Mouse (Mus musculus) CD8-positive naive resting alpha-beta T cell, adult 2 months (primary cell): ENCODE results near the gene Srbd1.

ENCODE experiments used
- DNase-seq, 2 experiments: peaks; one replicate each; pipeline ENCODE4 v3.0.0; 2022; ENCODE audit warnings: low read depth in 2 of 2, low spot score in 2 of 2

Srbd1 gene

GRCm38 (mm10) chr17:86145079-86145951 is at the start of gene Srbd1:
Gene Srbd1, minus strand, starts transcription at chr17:86145175.
- peak; percentile 67 to 82 for DNase-seq

- no peak for DNase-seq
Observed at GRCm38 (mm10) chr17:86193979-86194378, 49.0 kb upstream of the Srbd1 start.

DNA sequence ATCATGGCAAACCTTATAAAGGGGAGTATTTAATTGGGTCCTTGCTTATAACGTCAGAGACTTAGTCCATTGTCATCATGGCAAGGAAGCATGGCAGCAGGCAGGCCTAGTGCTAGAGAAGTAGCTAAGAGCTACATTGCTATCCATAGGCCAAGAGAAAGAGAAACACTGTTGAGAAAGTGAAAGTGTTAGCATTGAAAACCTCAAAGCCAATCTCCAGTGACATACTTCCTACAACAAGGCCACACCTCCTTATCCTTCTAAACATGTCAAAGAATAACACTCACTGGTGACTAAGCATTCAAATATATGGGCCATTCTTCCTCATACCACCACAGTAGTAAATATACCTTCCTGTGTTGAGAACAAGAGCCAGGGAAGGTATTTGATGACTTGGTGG is 42.8 kb upstream of the Srbd1 start:
- no peak for DNase-seq

DNA sequence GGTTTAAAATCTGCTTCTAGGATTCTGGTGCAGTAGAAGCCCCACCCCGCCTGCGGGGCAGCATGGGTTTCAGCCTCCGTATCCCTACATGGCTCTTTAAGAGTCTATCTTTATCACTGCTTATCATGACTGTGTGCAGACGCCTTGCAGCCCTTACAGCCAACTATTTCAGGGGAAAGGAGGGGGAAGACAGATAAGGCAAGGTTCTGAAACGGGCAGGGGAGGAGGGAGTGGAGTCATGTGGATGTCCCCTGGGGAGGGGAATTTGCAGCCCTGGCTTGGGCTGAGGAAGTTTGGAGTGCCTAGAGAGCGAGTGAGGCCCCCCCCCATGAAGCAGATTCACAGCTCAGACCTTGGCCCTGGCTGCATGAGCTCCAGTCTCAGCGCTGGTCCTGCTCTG is 40.6 kb upstream of the Srbd1 start:
- no peak for DNase-seq

GRCm38 (mm10) chr17:86184552-86185209 is 39.7 kb upstream of the Srbd1 start:
- no peak for DNase-seq

GRCm38 (mm10) chr17:86183788-86184187 is 38.8 kb upstream of the Srbd1 start:
- no peak for DNase-seq

- no peak for DNase-seq
Observed at GRCm38 (mm10) chr17:86176722-86177121, 31.7 kb upstream of the Srbd1 start.

DNA sequence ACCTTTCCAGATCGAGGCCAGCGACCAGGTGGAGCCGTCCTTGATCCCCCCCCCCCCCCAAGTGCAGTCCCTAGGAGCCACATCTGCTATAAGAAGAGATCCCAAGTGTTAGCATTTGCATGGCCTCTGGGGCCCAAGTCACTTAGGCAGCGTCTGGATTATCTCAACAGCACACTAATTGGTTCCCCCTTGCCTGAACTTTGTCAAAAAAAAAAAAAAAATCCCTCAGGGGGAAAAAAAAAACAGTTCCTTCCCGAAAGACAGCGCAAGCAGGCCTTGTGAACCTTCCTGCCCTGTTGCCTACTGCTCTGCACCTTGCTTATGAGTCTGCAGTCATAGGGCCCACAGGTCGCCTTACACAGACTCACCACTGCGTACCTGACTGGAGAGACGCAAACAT is 30.5 kb upstream of the Srbd1 start:
- no peak for DNase-seq

- DNase-seq: no peak
Observed at GRCm38 (mm10) chr17:86170164-86170958, 25.4 kb upstream of the Srbd1 start.

GRCm38 (mm10) chr17:86169092-86169491 is 24.1 kb upstream of the Srbd1 start:
- no peak for DNase-seq

DNA sequence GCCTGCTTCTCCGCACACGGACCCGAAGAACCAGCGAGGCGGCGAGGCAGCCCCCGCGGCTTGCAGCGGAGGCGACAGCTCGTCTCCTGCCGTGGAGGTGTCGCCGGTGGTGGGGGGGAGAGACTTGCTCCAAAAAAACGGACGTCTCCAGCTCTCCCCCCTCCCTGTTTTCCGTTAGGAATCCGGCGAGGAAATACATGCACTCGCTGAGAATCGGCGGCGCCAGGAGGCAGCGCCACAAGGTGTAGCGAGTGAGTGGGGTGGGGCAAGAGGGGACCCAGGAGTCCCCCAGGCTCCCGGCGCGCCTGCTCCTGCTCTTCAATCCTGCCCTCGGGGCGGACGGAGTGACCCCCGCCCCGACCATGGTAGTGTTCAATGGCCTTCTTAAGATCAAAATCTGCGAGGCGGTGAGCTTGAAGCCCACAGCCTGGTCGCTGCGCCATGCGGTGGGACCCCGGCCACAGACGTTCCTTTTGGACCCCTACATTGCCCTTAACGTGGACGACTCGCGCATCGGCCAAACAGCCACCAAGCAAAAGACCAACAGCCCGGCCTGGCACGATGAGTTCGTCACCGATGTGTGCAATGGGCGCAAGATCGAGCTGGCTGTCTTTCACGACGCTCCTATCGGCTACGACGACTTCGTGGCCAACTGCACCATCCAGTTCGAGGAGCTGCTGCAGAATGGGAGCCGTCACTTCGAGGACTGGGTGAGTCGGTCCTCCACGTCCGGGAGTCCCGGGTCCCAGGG is 23.4 kb upstream of the Srbd1 start:
- peak; percentile 14 to 24 for DNase-seq

DNA sequence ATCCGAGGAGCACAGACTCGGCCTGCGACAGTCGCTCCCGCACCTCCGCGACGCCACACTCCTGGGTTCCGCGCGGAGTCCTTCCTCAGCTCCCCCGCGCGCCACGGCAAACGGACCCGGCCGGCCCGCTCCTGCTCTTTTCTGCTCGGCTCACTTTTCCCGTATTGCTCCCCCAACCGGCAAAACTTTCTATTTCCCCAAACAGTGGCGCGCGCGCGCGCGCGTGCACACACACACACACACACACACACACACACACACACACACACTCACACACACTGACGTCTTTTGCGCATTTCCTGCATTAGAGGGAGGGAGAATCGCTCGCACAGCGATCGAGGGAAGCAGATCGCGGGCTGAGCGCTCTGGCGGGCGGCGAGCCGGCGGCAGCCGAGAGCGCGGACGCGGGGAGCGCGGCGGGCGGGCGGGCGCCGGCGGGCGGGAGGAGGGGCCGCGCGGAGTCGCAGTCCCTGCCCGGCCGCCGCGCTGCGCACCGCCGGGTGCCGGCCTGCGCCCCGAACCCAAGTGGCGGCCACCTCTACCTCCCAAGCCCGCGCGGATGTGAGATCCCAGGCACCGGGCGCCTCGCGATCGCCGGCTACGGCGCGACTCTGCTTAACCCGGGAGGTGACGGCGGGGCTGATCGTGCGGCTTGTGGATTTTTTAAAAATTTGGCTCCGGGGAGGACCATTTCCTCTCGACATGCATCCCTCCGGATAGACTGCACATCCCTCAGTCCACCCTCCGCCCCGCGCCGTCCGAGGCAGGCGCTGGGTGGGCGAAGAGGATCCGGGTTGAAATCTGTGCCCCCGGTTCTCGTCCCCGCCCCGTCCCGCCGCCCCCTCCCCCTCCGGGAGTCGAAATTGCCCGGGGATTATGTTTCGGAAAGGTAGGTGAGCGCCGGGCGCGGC is 22.6 kb upstream of the Srbd1 start, which contains the start of gene Prkce:
TSS of gene Prkce (plus strand) at position 466 of the 911 bp plus-strand sequence.
- peak; percentile 71 to 75 for DNase-seq

DNA sequence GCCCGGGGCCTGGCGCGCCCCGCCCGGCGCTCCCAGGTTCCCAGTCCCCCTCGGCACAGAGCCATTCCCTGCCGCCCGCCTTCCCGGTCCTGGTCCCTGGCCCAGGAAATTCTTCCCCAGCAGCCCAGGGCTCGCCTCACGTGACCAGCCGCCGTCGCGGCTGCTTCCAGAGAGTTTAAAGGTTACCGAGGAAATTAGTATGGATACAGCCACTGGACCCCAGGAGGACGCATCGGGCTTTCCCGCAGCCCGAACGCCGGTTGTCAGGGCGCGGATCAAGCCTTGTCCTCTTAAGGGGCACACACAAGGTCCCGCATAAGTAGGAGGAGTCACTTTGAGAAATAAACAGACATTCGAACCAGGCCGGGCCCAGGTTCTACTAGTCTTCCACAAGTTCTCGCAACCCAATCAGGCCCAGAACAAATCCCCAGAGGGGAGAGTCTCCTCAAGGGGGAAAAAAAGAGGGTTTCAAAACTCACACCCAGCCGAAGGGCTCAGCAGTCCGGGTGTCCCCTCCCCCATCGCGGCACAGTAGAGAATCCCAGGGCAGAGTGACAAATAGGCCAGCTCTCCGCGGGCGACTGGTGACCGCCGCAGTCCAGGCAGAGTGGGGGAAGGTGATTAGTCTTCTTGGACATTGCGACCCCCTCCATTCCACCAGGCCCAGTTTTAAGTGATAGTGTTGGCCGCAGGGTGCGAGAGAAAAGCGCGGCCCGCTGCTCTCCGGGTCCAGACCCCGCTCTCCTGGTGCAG is 21.8 kb upstream of the Srbd1 start:
- DNase-seq: peak; percentile 10 to 46

- no peak for DNase-seq
Observed at GRCm38 (mm10) chr17:86166051-86166566, 21.1 kb upstream of the Srbd1 start.

DNA sequence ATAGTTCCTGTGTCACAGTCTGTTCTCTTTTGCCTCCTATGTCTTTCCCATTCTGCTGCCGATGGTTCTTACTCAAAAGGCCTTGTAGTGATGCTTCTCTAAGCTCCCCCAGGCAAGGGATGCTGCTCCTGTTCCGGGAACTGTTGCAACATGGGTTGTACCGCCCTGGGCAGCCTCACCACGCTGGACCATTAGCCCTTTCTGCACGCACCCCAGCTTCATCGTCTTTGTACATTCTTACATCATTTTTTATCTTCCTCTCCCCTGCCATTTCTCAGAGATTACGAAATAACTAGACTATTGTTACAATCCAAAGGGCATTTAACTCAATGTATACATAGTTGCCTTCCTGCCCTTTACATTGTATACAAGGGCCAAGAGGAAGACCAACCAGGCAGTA is 19.4 kb upstream of the Srbd1 start:
- no peak for DNase-seq

DNA sequence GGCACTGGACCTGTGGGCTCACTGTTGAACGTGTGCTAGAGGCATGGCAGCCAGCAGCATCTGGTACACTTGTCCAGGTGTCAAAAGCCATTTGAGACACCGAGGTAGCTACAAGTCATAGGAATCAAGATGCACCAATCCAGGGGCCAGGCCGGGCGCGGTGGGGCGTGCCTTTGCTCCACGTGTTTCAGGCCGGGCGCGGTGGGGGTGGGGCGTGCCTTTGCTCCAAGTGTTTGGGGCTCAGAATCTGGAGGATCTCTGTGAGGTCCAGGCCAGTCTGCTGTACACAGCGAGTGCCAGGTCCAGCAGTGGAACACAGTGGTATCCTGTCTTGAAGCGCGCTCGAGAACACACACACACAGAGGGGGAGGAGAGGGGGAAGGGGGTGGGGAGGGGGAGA is 17.7 kb upstream of the Srbd1 start:
- no peak for DNase-seq

DNA sequence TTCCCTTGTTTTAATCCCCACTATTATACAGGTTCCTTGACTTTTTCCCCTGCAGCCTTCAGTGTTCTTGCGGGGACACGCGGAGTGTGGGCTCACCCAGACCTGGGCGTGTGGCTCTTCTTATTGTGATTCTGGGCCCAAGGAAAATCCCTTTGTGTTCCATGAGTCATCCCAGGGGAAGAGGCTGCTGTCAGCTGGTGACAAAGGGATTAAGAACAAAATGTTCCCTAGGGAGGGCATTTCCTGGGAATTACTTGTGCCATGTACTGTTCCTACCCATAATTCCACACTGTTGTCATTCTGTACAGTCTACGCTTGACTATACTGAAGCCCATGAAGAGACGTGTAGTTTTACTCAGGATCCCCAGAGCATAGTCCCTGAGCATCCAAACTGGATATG is 12.0 kb upstream of the Srbd1 start:
- no peak for DNase-seq

DNA sequence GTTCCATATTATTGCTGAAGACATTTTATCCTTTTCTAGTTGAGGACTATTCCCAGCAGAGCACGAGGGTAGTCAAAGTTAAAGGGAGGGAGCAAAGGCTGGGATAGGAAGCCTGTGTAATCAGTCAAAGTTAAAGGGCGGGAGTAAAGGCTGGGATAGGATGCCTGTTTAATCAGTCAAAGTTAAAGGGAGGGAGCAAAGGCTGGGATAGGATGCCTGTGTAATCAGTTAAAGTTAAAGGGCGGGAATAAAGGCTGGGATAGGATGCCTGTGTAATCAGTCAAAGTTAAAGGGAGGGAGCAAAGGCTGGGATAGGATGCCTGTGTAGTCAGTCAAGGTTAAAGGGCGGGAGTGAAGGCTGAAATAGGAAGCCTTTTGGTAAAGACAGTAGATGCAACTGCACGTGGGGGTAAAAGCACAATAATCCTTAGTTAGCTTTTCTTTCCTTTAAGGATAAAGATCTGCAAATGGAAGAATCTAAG is 5.9 kb upstream of the Srbd1 start:
- DNase-seq: no peak

DNA sequence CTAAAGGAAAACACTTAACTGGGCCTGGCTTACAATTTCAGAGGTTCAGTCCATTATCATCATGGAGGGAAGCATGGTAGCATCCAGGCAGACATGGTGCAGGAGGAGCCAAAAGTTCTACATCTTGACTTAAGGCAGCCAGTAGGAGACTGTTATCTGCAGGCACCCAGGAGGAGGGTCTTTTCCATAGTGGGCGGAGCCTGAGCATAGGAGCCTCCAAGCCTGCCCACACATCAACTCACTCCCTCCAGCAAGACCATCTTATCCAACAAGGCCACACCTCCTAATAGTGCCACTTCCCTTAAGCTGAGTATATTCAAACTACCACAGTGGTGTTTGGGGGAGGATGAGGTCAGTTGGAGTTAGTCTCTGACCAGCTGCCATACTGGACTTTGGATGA is 4.8 kb upstream of the Srbd1 start:
- no peak for DNase-seq
